Mouse (Mus musculus): Measurements from ENCODE around the gene Pip5k1b. TPM values are rescaled to one million over a fixed set of nuclear protein-coding genes. Genes with fewer than 3 reads are reported as not detected.

The Pip5k1b gene
- polyA plus RNA-seq, 1 experiment = 23.3 TPM

DNA sequence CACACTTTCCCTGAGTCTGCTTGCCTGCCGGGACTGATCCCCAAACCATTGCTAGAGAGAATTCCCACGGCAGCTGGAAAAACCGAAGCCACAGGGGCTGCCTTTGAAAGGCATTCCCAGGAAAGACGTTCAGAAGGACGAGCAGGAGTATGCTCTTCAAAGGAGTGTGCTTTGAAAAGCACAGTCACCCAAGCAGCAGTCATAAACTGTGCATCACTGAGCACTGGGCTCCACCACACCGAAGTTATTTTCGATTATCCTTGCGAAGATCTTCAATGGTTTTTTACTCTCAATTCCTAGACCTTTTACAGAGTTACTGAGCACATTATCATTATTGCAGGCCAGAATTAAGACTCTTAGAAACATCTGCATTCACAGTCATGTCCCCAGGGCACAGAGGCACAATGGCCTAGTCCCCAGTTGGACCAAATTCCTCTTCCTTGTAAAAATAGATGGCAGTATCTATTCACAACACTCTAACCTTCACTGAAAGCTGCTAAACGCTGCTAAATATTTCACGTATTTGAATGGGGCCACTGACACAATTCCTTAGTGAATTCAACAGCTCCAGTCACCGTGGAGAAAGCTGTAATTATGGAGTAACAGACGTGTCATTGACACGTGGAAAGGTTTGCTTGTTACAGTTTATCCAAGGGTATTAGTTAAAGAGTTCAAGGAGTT, 47.4 kb downstream of the Pip5k1b start:
- Histone ChIP-seq H3K36me3 (ENCODE audit: control insufficient read depth, insufficient read depth, low read length) (no peaks in the 10 kb centered on the region), H3K4me1 (ENCODE audit: control insufficient read depth, insufficient read depth, insufficient read length, low read length) (peaks cover 9% of the 10 kb centered on the region; the same call in 1 of the 2 replicates), H3K27me3 (ENCODE audit: control insufficient read depth, insufficient read depth, low read length) (no peaks in the 10 kb centered on the region), H3K4me3 (ENCODE audit: low read depth, low read length) (no peak overlapping the region), H3K27ac (ENCODE audit: insufficient read depth, low read depth, low read length) (no peak overlapping the region)
- no peak for TF ChIP-seq POLR2A (IDR thresholded peaks at IDR 0.05; ENCODE audit: low read depth, low read length)
- TF ChIP-seq CTCF (IDR thresholded peaks at IDR 0.05; ENCODE audit: extremely low read depth, insufficient read length, insufficient replicate concordance, low read depth, low read length) = no peak
- WGBS = 77% methylated on average over 13 of the region's 13 CpGs

DNA sequence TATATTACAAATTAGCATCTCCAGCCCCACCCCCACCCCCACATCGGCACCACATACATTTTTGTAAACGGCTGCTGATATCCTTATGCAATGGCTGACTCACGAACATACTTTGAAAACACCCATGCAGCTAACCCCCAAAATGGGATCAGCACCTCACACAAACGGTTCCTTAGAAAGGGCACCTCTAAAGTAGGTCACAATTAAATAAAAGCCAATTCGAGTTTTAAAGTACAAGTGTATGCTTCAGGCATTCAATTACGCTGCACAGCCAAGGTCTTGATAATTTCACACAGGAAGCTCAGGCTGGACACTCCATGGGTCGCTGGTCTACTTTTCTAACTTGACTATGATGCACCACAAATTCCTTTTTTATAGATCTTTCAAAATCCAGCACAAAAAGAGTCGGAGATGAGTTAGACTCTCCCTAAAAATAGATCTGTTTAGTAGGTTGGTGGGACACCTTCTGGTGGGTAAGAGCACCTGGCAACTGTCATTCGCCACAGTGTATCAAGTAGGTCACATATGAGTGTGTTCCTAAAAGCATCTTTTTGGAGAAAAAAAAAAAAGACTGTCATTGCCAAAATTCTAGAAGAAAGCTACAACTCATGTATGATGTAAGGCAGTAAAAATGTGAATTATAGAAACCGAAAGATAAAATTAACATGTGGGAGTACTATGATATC, 52.8 kb downstream of the Pip5k1b start:
- H3K27me3 ChIP-seq (ENCODE audit: control insufficient read depth, insufficient read depth, low read length) = no peaks in the 10 kb centered on the region
- H3K4me1 ChIP-seq (ENCODE audit: control insufficient read depth, insufficient read depth, insufficient read length, low read length) = no peaks in the 10 kb centered on the region
- WGBS = 84% methylated on average over 10 of the region's 10 CpGs
- no peak overlapping the region for H3K27ac ChIP-seq (ENCODE audit: insufficient read depth, low read depth, low read length)
- 0 out of 2 replicates have a peak, but pooled peaks cover 2% of the 10 kb centered on the region for H3K36me3 ChIP-seq (ENCODE audit: control insufficient read depth, insufficient read depth, low read length)
- TF ChIP-seq POLR2A (IDR thresholded peaks at IDR 0.05; ENCODE audit: low read depth, low read length) = no peak
- H3K4me3 ChIP-seq (ENCODE audit: low read depth, low read length) = no peak overlapping the region

DNA sequence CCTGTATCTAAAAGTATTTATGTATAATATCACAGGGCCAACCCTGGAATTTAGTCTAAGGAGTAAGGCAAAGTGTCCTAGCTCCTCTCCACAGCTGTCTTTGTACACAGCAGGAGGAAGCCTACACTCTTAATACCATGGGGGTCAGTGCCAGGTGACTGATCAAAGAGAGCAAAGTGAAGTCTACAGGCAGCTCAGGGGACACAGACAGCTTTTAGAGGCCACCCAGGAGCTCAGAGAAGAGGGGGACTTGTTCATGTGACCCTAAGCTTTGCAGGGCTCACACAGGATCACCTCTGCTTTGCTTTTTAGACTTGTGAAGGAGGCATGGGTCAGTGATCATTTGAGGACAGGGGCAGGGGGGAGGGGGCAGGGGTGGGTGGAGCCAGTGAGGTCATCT, 54.1 kb downstream of the Pip5k1b start:
- TF ChIP-seq POLR2A (IDR thresholded peaks at IDR 0.05; ENCODE audit: low read depth, low read length) (no peak), CTCF (IDR thresholded peaks at IDR 0.05; ENCODE audit: extremely low read depth, insufficient read length, insufficient replicate concordance, low read depth, low read length) (no peak)
- Histone ChIP-seq H3K27ac (ENCODE audit: insufficient read depth, low read depth, low read length) (no peak overlapping the region), H3K4me3 (ENCODE audit: low read depth, low read length) (no peak overlapping the region), H3K27me3 (ENCODE audit: control insufficient read depth, insufficient read depth, low read length) (no peaks in the 10 kb centered on the region), H3K4me1 (ENCODE audit: control insufficient read depth, insufficient read depth, insufficient read length, low read length) (peaks cover 3% of the 10 kb centered on the region; the same call in 1 of the 2 replicates), H3K36me3 (ENCODE audit: control insufficient read depth, insufficient read depth, low read length) (0 out of 2 replicates have a peak, but pooled peaks cover 2% of the 10 kb centered on the region)

DNA sequence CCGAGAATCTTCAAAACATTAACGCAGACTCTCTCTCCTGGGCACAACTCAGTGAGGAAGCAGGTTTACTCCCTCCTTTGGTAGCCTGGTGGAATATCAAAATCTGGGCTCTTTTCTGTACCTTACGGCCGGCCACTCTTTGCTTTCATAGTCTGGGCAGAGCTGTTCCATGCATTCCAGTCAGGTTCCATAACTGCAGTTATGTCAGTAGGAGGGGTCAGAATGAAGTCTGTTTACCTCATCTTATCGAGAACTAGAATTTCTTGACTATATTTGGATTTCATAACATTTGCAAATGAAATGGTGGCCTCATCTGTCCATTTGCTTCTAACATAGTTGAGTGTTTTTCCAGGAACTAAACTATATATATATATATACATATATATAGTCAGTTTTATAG, 55.2 kb downstream of the Pip5k1b start:
- TF ChIP-seq CTCF (IDR thresholded peaks at IDR 0.05; ENCODE audit: extremely low read depth, insufficient read length, insufficient replicate concordance, low read depth, low read length) (no peak), POLR2A (IDR thresholded peaks at IDR 0.05; ENCODE audit: low read depth, low read length) (no peak)
- Histone ChIP-seq H3K36me3 (ENCODE audit: control insufficient read depth, insufficient read depth, low read length) (0 out of 2 replicates have a peak, but pooled peaks cover 2% of the 10 kb centered on the region), H3K27me3 (ENCODE audit: control insufficient read depth, insufficient read depth, low read length) (no peaks in the 10 kb centered on the region), H3K4me1 (ENCODE audit: control insufficient read depth, insufficient read depth, insufficient read length, low read length) (peaks cover 3% of the 10 kb centered on the region; the same call in 1 of the 2 replicates), H3K4me3 (ENCODE audit: low read depth, low read length) (no peak overlapping the region), H3K27ac (ENCODE audit: insufficient read depth, low read depth, low read length) (no peak overlapping the region)
- WGBS = 75% methylated on average over 5 of the region's 5 CpGs

DNA sequence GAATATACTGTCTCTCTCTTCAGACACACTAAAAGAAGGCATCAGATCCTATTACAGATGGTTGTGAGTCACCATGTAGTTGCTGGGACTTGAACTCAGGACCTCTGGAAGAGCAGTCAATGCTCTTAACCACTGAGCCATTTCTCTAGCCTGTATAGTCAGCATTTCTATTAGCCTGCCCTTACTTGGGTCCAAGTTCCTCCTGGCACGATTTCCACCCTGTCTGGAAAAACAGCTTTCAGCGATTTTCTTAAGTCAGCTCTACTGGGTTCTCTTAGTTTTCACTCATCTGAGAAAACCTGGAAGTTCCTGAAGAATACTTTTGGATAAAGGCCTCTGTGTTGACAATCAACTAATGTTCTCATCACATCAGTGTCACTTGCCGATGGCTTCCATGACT, 56.4 kb downstream of the Pip5k1b start:
- 0 out of 2 replicates have a peak, but pooled peaks cover 2% of the 10 kb centered on the region for H3K36me3 ChIP-seq (ENCODE audit: control insufficient read depth, insufficient read depth, low read length)
- 68% methylated on average over 3 of the region's 3 CpGs for WGBS
- H3K27ac ChIP-seq (ENCODE audit: insufficient read depth, low read depth, low read length) = no peak overlapping the region
- TF ChIP-seq POLR2A (IDR thresholded peaks at IDR 0.05; ENCODE audit: low read depth, low read length) (no peak), CTCF (IDR thresholded peaks at IDR 0.05; ENCODE audit: extremely low read depth, insufficient read length, insufficient replicate concordance, low read depth, low read length) (no peak)
- H3K27me3 ChIP-seq (ENCODE audit: control insufficient read depth, insufficient read depth, low read length) = no peaks in the 10 kb centered on the region
- H3K4me3 ChIP-seq (ENCODE audit: low read depth, low read length) = no peak overlapping the region
- H3K4me1 ChIP-seq (ENCODE audit: control insufficient read depth, insufficient read depth, insufficient read length, low read length) = peaks cover 7% of the 10 kb centered on the region; the same call in 1 of the 2 replicates

DNA sequence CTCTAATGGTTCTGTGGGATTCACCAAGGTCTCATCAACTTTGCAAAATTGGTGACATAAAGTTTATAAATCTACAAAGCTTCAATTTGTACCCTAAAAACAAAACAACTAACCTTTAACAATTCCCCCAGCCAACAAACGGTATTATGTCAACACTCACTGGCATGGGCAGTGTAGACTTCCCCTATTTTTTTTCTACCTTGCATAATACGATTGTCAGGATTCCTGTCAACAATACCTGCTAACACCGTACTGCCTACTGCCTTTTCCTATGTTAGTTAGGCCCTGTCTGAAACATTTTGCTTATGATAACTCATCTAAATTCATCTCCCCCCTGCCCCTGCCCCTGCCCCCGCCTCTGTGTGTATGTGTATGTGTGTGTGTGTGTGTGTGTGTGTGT, 61.8 kb downstream of the Pip5k1b start:
- 80% methylated on average over 4 of the region's 4 CpGs for WGBS
- Histone ChIP-seq H3K4me3 (ENCODE audit: low read depth, low read length) (no peak overlapping the region), H3K27me3 (ENCODE audit: control insufficient read depth, insufficient read depth, low read length) (no peaks in the 10 kb centered on the region), H3K4me1 (ENCODE audit: control insufficient read depth, insufficient read depth, insufficient read length, low read length) (peaks cover 9% of the 10 kb centered on the region; the same call in 1 of the 2 replicates), H3K36me3 (ENCODE audit: control insufficient read depth, insufficient read depth, low read length) (no peaks in the 10 kb centered on the region), H3K27ac (ENCODE audit: insufficient read depth, low read depth, low read length) (no peak overlapping the region)
- TF ChIP-seq CTCF (IDR thresholded peaks at IDR 0.05; ENCODE audit: extremely low read depth, insufficient read length, insufficient replicate concordance, low read depth, low read length) = no peak
- no peak for TF ChIP-seq POLR2A (IDR thresholded peaks at IDR 0.05; ENCODE audit: low read depth, low read length)

DNA sequence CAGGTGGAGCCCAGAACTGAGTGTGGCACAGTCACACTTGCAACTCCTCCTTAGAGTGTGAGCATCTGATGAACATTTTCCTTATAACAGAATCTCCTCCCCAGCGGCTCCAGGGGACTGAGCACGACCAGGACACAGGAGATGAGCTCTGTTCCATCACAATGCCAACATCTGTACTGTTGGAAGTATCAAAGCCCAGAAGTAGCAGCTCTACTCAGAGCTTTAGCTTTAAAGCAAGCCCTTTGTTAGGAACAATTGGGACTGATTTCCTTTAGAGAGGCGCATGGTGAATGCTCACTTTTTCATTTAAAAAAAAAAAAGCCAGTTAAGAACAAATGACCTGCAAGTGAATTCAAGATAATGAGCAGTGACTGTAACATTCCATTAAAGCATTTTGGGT, 63.8 kb downstream of the Pip5k1b start:
- Histone ChIP-seq H3K27ac (ENCODE audit: insufficient read depth, low read depth, low read length) (no peak overlapping the region), H3K27me3 (ENCODE audit: control insufficient read depth, insufficient read depth, low read length) (no peaks in the 10 kb centered on the region), H3K36me3 (ENCODE audit: control insufficient read depth, insufficient read depth, low read length) (no peaks in the 10 kb centered on the region), H3K4me1 (ENCODE audit: control insufficient read depth, insufficient read depth, insufficient read length, low read length) (peaks cover 15% of the 10 kb centered on the region; the same call in 1 of the 2 replicates), H3K4me3 (ENCODE audit: low read depth, low read length) (no peak overlapping the region)
- TF ChIP-seq POLR2A (IDR thresholded peaks at IDR 0.05; ENCODE audit: low read depth, low read length) (no peak), CTCF (IDR thresholded peaks at IDR 0.05; ENCODE audit: extremely low read depth, insufficient read length, insufficient replicate concordance, low read depth, low read length) (no peak)
- WGBS = 75% methylated on average over 3 of the region's 3 CpGs

Data from small intestine, adult 2 months (tissue).